Mouse (Mus musculus) neural tube, embryonic 15.5 days (tissue): Measurements from ENCODE around the gene Pdlim5. TPM values are rescaled to one million over a fixed set of nuclear protein-coding genes. Genes with fewer than 3 reads are reported as not detected.

Experiments used
- ATAC-seq: fragments of 200-750 bp; cut with Nextera tagmentation; 2 replicates; pipeline ENCODE4 v1.8.0; 2017; ENCODE audit warnings: mild to moderate bottlenecking, moderate TSS enrichment, moderate library complexity; ENCODE audit not compliant: low FRiP score
- H3K27ac ChIP-seq: fragments of 300-500 bp; sonication (generic); replicated peaks from 2 replicates; pipeline ENCODE4 v1.5.1; 2015; ENCODE audit warnings: mild to moderate bottlenecking, inconsistent platforms
- H3K27me3 ChIP-seq: fragments of 300-500 bp; sonication (generic); replicated peaks from 2 replicates; pipeline ENCODE4 v1.6.1; 2015; ENCODE audit warnings: inconsistent platforms
- H3K36me3 ChIP-seq: fragments of 300-500 bp; sonication (generic); 2 replicates; pipeline ENCODE4 v1.6.1; 2015; ENCODE audit warnings: inconsistent platforms
- H3K4me1 ChIP-seq: fragments of 300-500 bp; sonication (generic); 2 replicates; pipeline ENCODE4 v1.6.1; 2015; ENCODE audit warnings: inconsistent platforms
- H3K4me2 ChIP-seq: fragments of 300-500 bp; sonication (generic); 2 replicates; pipeline ENCODE4 v1.6.1; 2015; ENCODE audit warnings: inconsistent platforms, mild to moderate bottlenecking, moderate library complexity
- H3K4me3 ChIP-seq: fragments of 300-500 bp; sonication (generic); replicated peaks from 2 replicates; pipeline ENCODE4 v1.5.1; 2015; ENCODE audit warnings: mild to moderate bottlenecking, inconsistent platforms
- H3K9ac ChIP-seq: fragments of 300-500 bp; sonication (generic); replicated peaks from 2 replicates; pipeline ENCODE4 v1.6.1; 2015; ENCODE audit warnings: mild to moderate bottlenecking, inconsistent platforms
- H3K9me3 ChIP-seq: fragments of 300-500 bp; sonication (generic); replicated peaks from 2 replicates; pipeline ENCODE4 v1.6.1; 2016; ENCODE audit warnings: inconsistent platforms
- WGBS: fragments of 180-500 bp; shearing (Covaris S2); methylation state at CpG from one replicate; pipeline ENCODE4 v1.1.7; 2015; ENCODE audit warnings: mixed read lengths; 5-methylcytosine and 5-hydroxymethylcytosine counted together
- polyA plus RNA-seq: library from polyadenylated mRNA; unstranded; fragments of >200 nt; fragmentation: Nextera tagmentation; extraction: Ambion mirVana; gene quantifications from 2 replicates; pipeline ENCODE4 v1.2.1, GENCODE M21; 2015

The Pdlim5 gene
- polyA plus RNA-seq, 1 experiment from 2014 or later: 17.4 TPM

DNA sequence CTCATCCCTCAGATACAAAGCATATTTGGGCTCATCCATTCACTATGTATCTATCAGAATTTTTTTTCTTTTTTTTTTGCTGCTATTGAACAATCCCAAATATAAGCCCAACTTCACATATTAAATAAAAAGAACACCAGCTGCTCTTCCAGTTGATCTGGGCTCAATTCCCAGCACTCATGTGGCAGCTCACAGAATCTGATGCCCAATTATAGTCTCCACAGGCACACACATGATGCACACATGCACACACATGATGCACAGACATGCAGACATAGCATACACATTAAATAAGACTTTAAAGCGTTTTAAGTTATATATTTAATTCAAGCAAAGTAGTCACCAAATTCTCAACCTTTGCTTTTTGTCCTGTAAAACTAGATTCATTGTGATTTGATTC, 62.0 kb downstream of the Pdlim5 start:
- WGBS: 89% methylated on average over 1 of the region's 1 CpGs
- Histone ChIP-seq H3K27ac (no peak overlapping the region), H3K36me3 (no peaks in the 10 kb centered on the region), H3K9ac (no peak overlapping the region), H3K4me2 (no peak overlapping the region), H3K4me3 (no peak overlapping the region), H3K4me1 (no peaks in the 10 kb centered on the region), H3K9me3 (no peaks in the 10 kb centered on the region), H3K27me3 (no peaks in the 10 kb centered on the region)
- ATAC-seq: no peak

DNA sequence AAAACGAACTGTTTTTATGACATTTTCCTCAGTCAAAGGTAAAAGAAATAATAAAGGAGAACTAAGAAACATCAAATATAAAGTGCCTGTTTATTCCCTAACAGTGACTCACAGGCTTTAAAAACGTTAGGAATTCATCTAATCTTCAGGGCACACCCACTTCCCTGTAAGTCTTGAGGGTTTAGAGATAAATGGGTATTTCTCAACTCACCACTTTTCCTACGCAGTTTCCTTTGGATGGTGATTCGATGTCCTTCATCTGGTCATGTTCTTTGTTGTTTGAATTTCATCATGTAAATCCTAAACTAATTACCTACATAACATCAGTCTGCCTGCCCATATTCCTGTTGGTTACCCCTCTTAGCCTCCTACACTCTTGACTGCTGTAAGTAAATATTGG, 62.8 kb downstream of the Pdlim5 start:
- no peaks in the 10 kb centered on the region for H3K36me3 ChIP-seq
- no peaks in the 10 kb centered on the region for H3K27me3 ChIP-seq
- H3K4me2 ChIP-seq: no peak overlapping the region
- H3K27ac ChIP-seq: no peak overlapping the region
- no peak overlapping the region for H3K9ac ChIP-seq
- H3K4me3 ChIP-seq: no peak overlapping the region
- H3K9me3 ChIP-seq: no peaks in the 10 kb centered on the region
- ATAC-seq: no peak
- H3K4me1 ChIP-seq: no peaks in the 10 kb centered on the region
- WGBS: 76% methylated on average over 4 of the region's 4 CpGs

DNA sequence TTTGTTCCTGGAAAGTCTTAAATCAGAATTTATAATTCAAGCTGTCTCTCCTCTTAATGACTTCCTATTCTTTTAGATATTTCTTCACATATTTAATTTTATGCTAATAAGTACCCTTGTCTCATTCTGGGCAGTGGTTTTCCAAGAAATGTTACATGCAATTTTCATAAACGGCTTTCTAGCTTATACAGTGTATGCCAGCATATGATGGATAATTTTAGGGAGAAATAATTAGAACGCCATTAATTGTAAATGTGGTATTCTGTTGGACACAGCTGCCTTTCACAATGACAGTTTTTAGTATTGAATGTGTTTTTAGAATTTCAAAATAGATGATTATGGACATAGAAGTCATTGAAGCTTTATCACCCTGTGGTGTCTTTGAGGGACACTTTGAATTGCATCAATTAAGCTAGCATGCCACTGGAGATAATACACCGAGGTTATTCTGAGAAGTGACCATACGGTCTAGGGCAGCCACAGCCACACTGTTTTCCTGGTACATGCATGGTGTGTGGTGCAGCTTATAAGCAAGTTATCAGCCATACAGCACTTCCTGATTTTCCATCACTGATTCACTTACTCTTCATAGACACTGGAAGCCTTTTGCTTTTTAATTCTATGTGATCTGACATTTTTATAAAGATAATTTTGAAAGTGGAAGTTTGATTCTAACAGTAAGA, 63.5 kb downstream of the Pdlim5 start:
- H3K9me3 ChIP-seq: no peaks in the 10 kb centered on the region
- H3K27me3 ChIP-seq: no peaks in the 10 kb centered on the region
- no peaks in the 10 kb centered on the region for H3K36me3 ChIP-seq
- no peak overlapping the region for H3K4me3 ChIP-seq
- no peak for ATAC-seq
- no peak overlapping the region for H3K27ac ChIP-seq
- no peaks in the 10 kb centered on the region for H3K4me1 ChIP-seq
- WGBS: 75% methylated on average over 4 of the region's 4 CpGs
- no peak overlapping the region for H3K9ac ChIP-seq
- H3K4me2 ChIP-seq: no peak overlapping the region

- no peaks in the 10 kb centered on the region for H3K4me1 ChIP-seq
- WGBS: 65% methylated on average over 3 of the region's 3 CpGs
- no peaks in the 10 kb centered on the region for H3K27me3 ChIP-seq
- H3K9ac ChIP-seq: no peak overlapping the region
- no peak overlapping the region for H3K27ac ChIP-seq
- no peak overlapping the region for H3K4me3 ChIP-seq
- ATAC-seq: no peak
- no peak overlapping the region for H3K4me2 ChIP-seq
- no peaks in the 10 kb centered on the region for H3K36me3 ChIP-seq
- no peaks in the 10 kb centered on the region for H3K9me3 ChIP-seq
Observed at GRCm38 (mm10) chr3:142330425-142330824, 65.1 kb downstream of the Pdlim5 start.

DNA sequence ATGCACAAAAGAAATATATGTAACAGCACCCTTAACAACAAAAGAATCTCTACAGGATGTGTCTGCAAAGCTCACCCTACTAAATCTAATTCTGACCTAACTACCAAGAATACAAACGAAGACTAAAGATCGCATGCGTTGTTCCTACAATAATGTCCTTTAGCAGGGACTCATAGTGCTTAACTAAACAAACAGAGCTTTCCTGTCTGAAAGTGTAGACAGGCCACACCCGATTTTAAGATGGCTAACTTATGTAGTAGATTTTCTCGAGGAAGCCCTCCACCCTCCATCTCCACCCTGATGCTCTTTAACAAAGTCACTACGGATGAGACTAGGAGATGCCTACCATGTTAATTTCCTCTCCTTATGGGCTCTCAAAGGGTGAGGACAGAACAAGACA, 71.9 kb downstream of the Pdlim5 start:
- no peaks in the 10 kb centered on the region for H3K27me3 ChIP-seq
- no peaks in the 10 kb centered on the region for H3K4me1 ChIP-seq
- H3K9me3 ChIP-seq: no peaks in the 10 kb centered on the region
- no peaks in the 10 kb centered on the region for H3K36me3 ChIP-seq
- H3K9ac ChIP-seq: no peak overlapping the region
- H3K4me3 ChIP-seq: no peak overlapping the region
- H3K27ac ChIP-seq: no peak overlapping the region
- no peak for ATAC-seq
- H3K4me2 ChIP-seq: no peak overlapping the region
- WGBS: 77% methylated on average over 6 of the region's 6 CpGs

DNA sequence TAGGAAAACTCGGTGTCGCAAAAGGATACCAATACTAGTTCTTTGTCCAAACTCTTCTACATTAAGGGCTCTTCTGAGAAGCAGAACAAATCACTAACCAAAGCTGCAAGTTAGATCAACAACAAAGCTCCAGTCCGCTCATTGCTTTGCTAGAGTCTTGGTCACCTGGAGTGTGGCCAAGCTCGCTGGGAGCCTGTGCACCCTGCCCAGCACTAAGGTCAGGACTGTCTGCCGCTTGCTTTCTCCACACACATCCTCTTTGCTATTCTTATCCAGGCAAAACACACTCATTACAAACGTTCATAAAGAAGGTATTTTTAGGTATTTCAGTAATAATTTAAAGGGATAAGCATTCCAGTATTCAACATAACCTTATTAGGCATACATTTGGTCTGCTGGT, 73.6 kb downstream of the Pdlim5 start:
- Histone ChIP-seq H3K36me3 (no peaks in the 10 kb centered on the region), H3K4me3 (no peak overlapping the region), H3K4me2 (no peak overlapping the region), H3K27ac (no peak overlapping the region), H3K9me3 (no peaks in the 10 kb centered on the region), H3K9ac (no peak overlapping the region), H3K4me1 (no peaks in the 10 kb centered on the region), H3K27me3 (no peaks in the 10 kb centered on the region)
- 68% methylated on average over 6 of the region's 6 CpGs for WGBS
- no peak for ATAC-seq

GRCm38 (mm10) chr3:142318147-142318546, 77.3 kb downstream of the Pdlim5 start:
- no peaks in the 10 kb centered on the region for H3K36me3 ChIP-seq
- H3K9ac ChIP-seq: no peak overlapping the region
- no peak overlapping the region for H3K4me2 ChIP-seq
- 12% methylated on average over 2 of the region's 2 CpGs for WGBS
- no peak overlapping the region for H3K4me3 ChIP-seq
- ATAC-seq: peak; percentile 86
- H3K27ac ChIP-seq: no peak overlapping the region
- no peaks in the 10 kb centered on the region for H3K27me3 ChIP-seq
- H3K4me1 ChIP-seq: no peaks in the 10 kb centered on the region
- no peaks in the 10 kb centered on the region for H3K9me3 ChIP-seq

GRCm38 (mm10) chr3:142316138-142316740, 79.3 kb downstream of the Pdlim5 start:
- H3K4me3 ChIP-seq: no peak overlapping the region
- H3K4me1 ChIP-seq: peaks cover under 1% of the 10 kb centered on the region; the same call in 1 of the 2 replicates
- no peak overlapping the region for H3K27ac ChIP-seq
- WGBS: 16% methylated on average over 2 of the region's 2 CpGs
- H3K27me3 ChIP-seq: no peaks in the 10 kb centered on the region
- H3K9ac ChIP-seq: no peak overlapping the region
- ATAC-seq: no peak
- H3K4me2 ChIP-seq: no peak overlapping the region
- no peaks in the 10 kb centered on the region for H3K9me3 ChIP-seq
- H3K36me3 ChIP-seq: no peaks in the 10 kb centered on the region

GRCm38 (mm10) chr3:142311075-142311474, 84.4 kb downstream of the Pdlim5 start:
- H3K36me3 ChIP-seq: no peaks in the 10 kb centered on the region
- H3K4me3 ChIP-seq: no peak overlapping the region
- WGBS: 26% methylated on average over 2 of the region's 2 CpGs
- ATAC-seq: peak; percentile 91
- no peaks in the 10 kb centered on the region for H3K9me3 ChIP-seq
- H3K4me1 ChIP-seq: peaks cover 11% of the 10 kb centered on the region
- H3K27ac ChIP-seq: no peak overlapping the region
- no peak overlapping the region for H3K4me2 ChIP-seq
- no peaks in the 10 kb centered on the region for H3K27me3 ChIP-seq
- no peak overlapping the region for H3K9ac ChIP-seq

- 0 out of 2 replicates have a peak overlapping the region, but pooled peaks have one; percentile 23 for H3K27ac ChIP-seq
- H3K27me3 ChIP-seq: no peaks in the 10 kb centered on the region
- H3K4me1 ChIP-seq: peaks cover 11% of the 10 kb centered on the region
- no peak overlapping the region for H3K4me3 ChIP-seq
- no peak overlapping the region for H3K9ac ChIP-seq
- H3K9me3 ChIP-seq: no peaks in the 10 kb centered on the region
- WGBS: 13% methylated on average over 2 of the region's 2 CpGs
- H3K4me2 ChIP-seq: peak overlapping the region; percentile 17; the same call in 1 of the 2 replicates
- no peaks in the 10 kb centered on the region for H3K36me3 ChIP-seq
- peak; percentile 88 for ATAC-seq
Observed at GRCm38 (mm10) chr3:142310446-142310845, 85.0 kb downstream of the Pdlim5 start.

DNA sequence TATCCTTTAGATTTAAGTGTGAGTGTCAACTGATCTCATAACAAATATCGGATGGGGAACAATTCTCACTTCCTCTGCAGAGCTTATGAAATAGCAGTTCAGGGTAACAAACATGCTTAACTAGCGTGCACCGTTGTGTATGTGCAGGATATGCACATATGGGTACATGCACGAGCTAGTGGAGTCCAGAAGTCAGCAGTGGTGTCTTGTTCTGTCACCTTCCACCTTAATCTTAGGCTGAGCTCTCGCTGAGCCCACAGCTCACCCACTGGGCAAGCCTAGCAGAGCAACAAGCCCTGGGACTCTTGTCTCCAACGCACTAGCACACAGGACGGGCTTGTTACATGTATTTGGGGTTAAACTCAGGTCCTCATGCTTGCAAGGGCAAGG, 100.2 kb downstream of the Pdlim5 start:
- 84% methylated on average over 7 of the region's 7 CpGs for WGBS
- H3K27ac ChIP-seq: no peak overlapping the region
- no peaks in the 10 kb centered on the region for H3K36me3 ChIP-seq
- H3K4me2 ChIP-seq: no peak overlapping the region
- ATAC-seq: no peak
- no peaks in the 10 kb centered on the region for H3K4me1 ChIP-seq
- no peak overlapping the region for H3K4me3 ChIP-seq
- no peak overlapping the region for H3K9ac ChIP-seq
- no peaks in the 10 kb centered on the region for H3K9me3 ChIP-seq
- H3K27me3 ChIP-seq: no peaks in the 10 kb centered on the region

- WGBS: 22% methylated on average over 7 of the region's 7 CpGs
- H3K36me3 ChIP-seq: no peaks in the 10 kb centered on the region
Observed at GRCm38 (mm10) chr3:142294616-142295286, 100.7 kb downstream of the Pdlim5 start.

More at GRCm38 (mm10) chr3:142294616-142295286, 100.7 kb downstream of the Pdlim5 start:
- no peaks in the 10 kb centered on the region for H3K27me3 ChIP-seq
- no peaks in the 10 kb centered on the region for H3K9me3 ChIP-seq
- ATAC-seq: peak; percentile 81; the same call in 1 of the 2 replicates
- H3K4me2 ChIP-seq: no peak overlapping the region
- no peak overlapping the region for H3K4me3 ChIP-seq
- H3K27ac ChIP-seq: no peak overlapping the region
- H3K9ac ChIP-seq: no peak overlapping the region
- no peaks in the 10 kb centered on the region for H3K4me1 ChIP-seq
